Mouse (Mus musculus) kidney, adult 18-20 months (tissue): Measurements from ENCODE around the gene Irf2.

ENCODE experiments used
- DNase-seq: peaks from one replicate; pipeline ENCODE4 v3.0.0; 2021

Irf2 gene

GRCm38 (mm10) chr8:46845891-46846290 is 106.4 kb downstream of the Irf2 start:
- DNase-seq, result no peak

GRCm38 (mm10) chr8:46846893-46847292 is 107.4 kb downstream of the Irf2 start:
- no peak for DNase-seq

- no peak for DNase-seq
Observed at GRCm38 (mm10) chr8:46848011-46848641, 108.6 kb downstream of the Irf2 start.

GRCm38 (mm10) chr8:46848931-46849330 is 109.4 kb downstream of the Irf2 start:
- peak; percentile 19 for DNase-seq

- no peak for DNase-seq
Observed at GRCm38 (mm10) chr8:46849458-46849857, 109.9 kb downstream of the Irf2 start.

- DNase-seq, result no peak
Observed at GRCm38 (mm10) chr8:46850258-46850897, 110.8 kb downstream of the Irf2 start.

- DNase-seq, result no peak
Observed at GRCm38 (mm10) chr8:46851560-46851959, 112.0 kb downstream of the Irf2 start.

- DNase-seq, result peak; percentile 14
Observed at GRCm38 (mm10) chr8:46852377-46852776, 112.8 kb downstream of the Irf2 start.

GRCm38 (mm10) chr8:46859164-46859846 is 119.8 kb downstream of the Irf2 start:
- no peak for DNase-seq

GRCm38 (mm10) chr8:46859847-46860167 is 120.3 kb downstream of the Irf2 start:
- no peak for DNase-seq

GRCm38 (mm10) chr8:46862508-46862907 is 123.0 kb downstream of the Irf2 start:
- DNase-seq, result no peak

GRCm38 (mm10) chr8:46865428-46865827 is 125.9 kb downstream of the Irf2 start:
- DNase-seq, result no peak

GRCm38 (mm10) chr8:46867440-46867839 is 127.9 kb downstream of the Irf2 start:
- DNase-seq, result no peak

GRCm38 (mm10) chr8:46868346-46869065 is 129.0 kb downstream of the Irf2 start:
- DNase-seq, result no peak

GRCm38 (mm10) chr8:46869521-46869925 is 130.0 kb downstream of the Irf2 start:
- no peak for DNase-seq

- DNase-seq, result no peak
Observed at GRCm38 (mm10) chr8:46871086-46871485, 131.6 kb downstream of the Irf2 start.

GRCm38 (mm10) chr8:46875615-46876293 is 136.2 kb downstream of the Irf2 start:
- no peak for DNase-seq

- DNase-seq, result no peak
Observed at GRCm38 (mm10) chr8:46881348-46881747, 141.8 kb downstream of the Irf2 start.

- DNase-seq, result no peak
Observed at GRCm38 (mm10) chr8:46881755-46882419, 142.4 kb downstream of the Irf2 start.

- no peak for DNase-seq
Observed at GRCm38 (mm10) chr8:46882743-46883142, 143.2 kb downstream of the Irf2 start.

GRCm38 (mm10) chr8:46883232-46884000 is 143.9 kb downstream of the Irf2 start:
- DNase-seq, result no peak

GRCm38 (mm10) chr8:46885786-46886185 is 146.3 kb downstream of the Irf2 start:
- no peak for DNase-seq
